Mouse (Mus musculus) midbrain, embryonic 13.5 days (tissue): ENCODE measurements around the gene Stat2. TPM values are rescaled to one million over a fixed set of nuclear protein-coding genes. Genes with fewer than 3 reads are reported as not detected.
"Not testable (repeated sequence)": the region's sequence is repeated elsewhere in the genome, so short reads cannot be mapped to it uniquely, and the experiment has no call there.

ENCODE experiments used
- ATAC-seq: fragments of 200-750 bp; cut with Nextera tagmentation; 2 replicates; pipeline ENCODE4 v1.8.0; 2017; ENCODE audit warnings: mild to moderate bottlenecking, moderate TSS enrichment, moderate library complexity
- H3K27ac ChIP-seq: fragments of 300-500 bp; sonication (generic); 2 replicates; pipeline ENCODE4 v1.5.1; 2015; ENCODE audit warnings: inconsistent platforms, mild to moderate bottlenecking, moderate library complexity
- H3K27me3 ChIP-seq: fragments of 300-500 bp; sonication (generic); 2 replicates; pipeline ENCODE4 v1.6.1; 2015; ENCODE audit warnings: mild to moderate bottlenecking, inconsistent platforms
- H3K36me3 ChIP-seq: fragments of 300-500 bp; sonication (generic); 2 replicates; pipeline ENCODE4 v1.6.1; 2015; ENCODE audit warnings: mild to moderate bottlenecking, inconsistent platforms
- H3K4me1 ChIP-seq: fragments of 300-500 bp; sonication (generic); replicated peaks from 2 replicates; pipeline ENCODE4 v1.6.1; 2015; ENCODE audit warnings: inconsistent platforms
- H3K4me2 ChIP-seq: fragments of 300-500 bp; sonication (generic); replicated peaks from 2 replicates; pipeline ENCODE4 v1.6.1; 2015; ENCODE audit warnings: moderate library complexity, mild to moderate bottlenecking, inconsistent platforms
- H3K4me3 ChIP-seq: fragments of 300-500 bp; sonication (generic); replicated peaks from 2 replicates; pipeline ENCODE4 v1.5.1; 2015; ENCODE audit warnings: mild to moderate bottlenecking, inconsistent platforms
- H3K9ac ChIP-seq: fragments of 300-500 bp; sonication (generic); replicated peaks from 2 replicates; pipeline ENCODE4 v1.6.1; 2015; ENCODE audit warnings: mild to moderate bottlenecking, inconsistent platforms
- H3K9me3 ChIP-seq: fragments of 300-500 bp; sonication (generic); 2 replicates; pipeline ENCODE4 v1.6.1; 2016; ENCODE audit warnings: mild to moderate bottlenecking, inconsistent platforms
- WGBS: fragments of 180-500 bp; shearing (Covaris S2); methylation state at CpG from one replicate; pipeline ENCODE4 v1.1.7; 2015; 5-methylcytosine and 5-hydroxymethylcytosine counted together
- polyA plus RNA-seq: library from polyadenylated mRNA; unstranded; fragments of >200 nt; fragmentation: Nextera tagmentation; extraction: Ambion mirVana; gene quantifications from 2 replicates; pipeline ENCODE4 v1.2.1, GENCODE M21; 2015

Stat2 gene
- polyA plus RNA-seq, 1 experiment from 2014 or later, result 20.0 TPM

DNA sequence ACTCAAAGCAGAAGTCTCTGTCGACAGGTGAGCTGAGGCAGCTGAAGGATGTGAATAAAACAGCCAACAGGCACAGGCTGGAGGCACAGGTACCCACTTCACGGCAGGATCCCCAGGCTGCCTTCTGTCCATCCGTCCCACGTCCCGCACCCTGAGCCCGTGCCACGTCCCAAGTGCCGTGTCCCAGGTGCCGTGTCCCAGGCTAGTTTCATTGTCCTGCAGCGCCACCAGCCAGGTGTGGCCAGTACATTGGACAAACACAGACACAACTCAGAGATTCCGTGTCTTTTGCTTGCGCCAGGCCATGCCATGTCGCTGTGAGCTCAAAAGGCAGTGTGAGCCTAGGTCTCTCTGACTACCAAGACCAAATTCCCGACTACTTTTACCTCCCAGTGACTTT is 11.3 kb downstream of the Stat2 start:
- H3K27me3 ChIP-seq, result no peaks in the 10 kb centered on the region
- no peak overlapping the region for H3K9ac ChIP-seq
- no peak overlapping the region for H3K4me3 ChIP-seq
- WGBS, result 96% methylated on average over 14 of the region's 14 CpGs
- no peaks in the 10 kb centered on the region for H3K4me1 ChIP-seq
- H3K27ac ChIP-seq, result no peak overlapping the region
- no peak overlapping the region for H3K4me2 ChIP-seq
- no peaks in the 10 kb centered on the region for H3K9me3 ChIP-seq
- no peak for ATAC-seq
- peaks cover 78% of the 10 kb centered on the region for H3K36me3 ChIP-seq

DNA sequence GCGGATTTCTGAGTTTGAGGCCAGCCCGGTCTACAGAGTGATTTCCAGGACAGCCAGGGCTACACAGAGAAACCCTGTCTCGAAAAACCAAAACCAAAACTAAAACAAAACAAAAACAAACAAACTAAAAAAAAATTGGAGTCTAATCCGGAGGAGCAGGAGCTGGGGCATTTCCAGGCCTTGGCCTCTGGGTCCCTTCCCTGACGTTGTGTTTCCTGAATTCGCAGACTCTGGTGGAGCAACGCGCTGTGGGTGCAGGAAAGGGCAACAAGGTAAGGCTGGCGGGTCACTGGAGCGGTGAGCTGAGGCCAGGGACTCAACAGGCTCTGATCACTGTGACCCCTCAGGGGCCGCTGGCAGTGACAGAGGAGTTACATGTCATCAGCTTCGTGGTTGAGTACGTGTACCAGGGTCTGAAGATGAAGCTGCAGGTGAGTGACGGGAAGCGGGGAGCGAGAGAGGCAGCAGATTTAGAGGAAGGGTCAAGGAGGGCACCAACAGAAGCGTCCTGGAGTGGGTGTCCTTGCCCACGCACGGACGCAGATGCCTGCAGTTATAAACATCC is 12.6 kb downstream of the Stat2 start:
- Histone ChIP-seq H3K4me1 (no peaks in the 10 kb centered on the region), H3K36me3 (peaks cover 74% of the 10 kb centered on the region), H3K9me3 (no peaks in the 10 kb centered on the region), H3K4me3 (no peak overlapping the region), H3K4me2 (no peak overlapping the region), H3K27me3 (no peaks in the 10 kb centered on the region), H3K27ac (no peak overlapping the region), H3K9ac (no peak overlapping the region)
- no peak for ATAC-seq
- 90% methylated on average over 20 of the region's 20 CpGs for WGBS

GRCm38 (mm10) chr10:128283604-128284579 is 13.5 kb downstream of the Stat2 start:
- peak; percentile 70 for ATAC-seq

GRCm38 (mm10) chr10:128290594-128290993 is 20.2 kb downstream of the Stat2 start:
- H3K4me2 ChIP-seq, ATAC-seq, H3K4me1 ChIP-seq, H3K4me3 ChIP-seq, H3K27ac ChIP-seq, H3K27me3 ChIP-seq, H3K9me3 ChIP-seq, H3K9ac ChIP-seq: not testable (repeated sequence)
- H3K36me3 ChIP-seq, result peaks cover 53% of the 10 kb centered on the region
- 65% methylated on average over 1 of the region's 1 CpGs for WGBS

More at GRCm38 (mm10) chr10:128283604-128284579, 13.5 kb downstream of the Stat2 start:
- Histone ChIP-seq H3K36me3 (peaks cover 73% of the 10 kb centered on the region), H3K4me3 (no peak overlapping the region), H3K9me3 (no peaks in the 10 kb centered on the region), H3K27ac (no peak overlapping the region), H3K4me2 (no peak overlapping the region), H3K4me1 (no peaks in the 10 kb centered on the region), H3K9ac (no peak overlapping the region; the same call in 1 of the 2 replicates), H3K27me3 (no peaks in the 10 kb centered on the region)
- WGBS, result 63% methylated on average over 31 of the region's 31 CpGs

DNA sequence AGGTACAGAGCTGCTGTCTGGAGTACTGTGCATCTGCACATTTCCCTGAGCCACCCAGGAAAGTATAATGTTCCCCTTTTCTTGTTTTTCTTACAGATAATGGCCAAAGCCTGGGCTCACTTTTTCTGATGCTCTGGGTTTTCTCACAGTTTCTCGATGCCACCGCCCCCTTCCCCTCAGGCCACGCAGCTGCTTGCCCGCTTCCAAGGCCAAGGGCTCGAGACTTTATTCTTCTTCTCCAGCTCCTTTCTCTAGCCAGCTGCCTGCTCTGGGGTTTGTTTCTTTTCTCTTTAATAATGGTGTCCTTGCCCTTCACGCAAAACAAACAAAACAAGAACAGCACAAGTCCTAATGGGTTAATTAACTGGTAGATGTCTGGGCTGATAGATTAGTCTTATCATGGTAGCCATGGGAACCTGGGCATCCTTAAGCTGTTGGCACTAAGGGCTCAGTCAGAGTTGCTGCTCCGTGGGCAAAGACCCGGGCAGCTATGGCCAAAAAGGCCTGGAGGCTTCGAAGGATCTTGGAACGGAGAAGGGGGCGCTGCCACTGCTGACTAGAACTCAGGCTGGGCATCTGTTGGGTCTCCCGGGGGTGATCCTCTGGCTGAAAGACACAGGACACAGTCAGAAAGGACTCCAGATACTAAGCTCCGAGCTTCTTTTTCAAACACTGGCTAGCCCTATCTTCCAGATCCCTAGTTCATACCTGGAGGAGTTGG is 26.2 kb downstream of the Stat2 start:
- 71% methylated on average over 13 of the region's 13 CpGs for WGBS
- no peak overlapping the region for H3K27ac ChIP-seq

DNA sequence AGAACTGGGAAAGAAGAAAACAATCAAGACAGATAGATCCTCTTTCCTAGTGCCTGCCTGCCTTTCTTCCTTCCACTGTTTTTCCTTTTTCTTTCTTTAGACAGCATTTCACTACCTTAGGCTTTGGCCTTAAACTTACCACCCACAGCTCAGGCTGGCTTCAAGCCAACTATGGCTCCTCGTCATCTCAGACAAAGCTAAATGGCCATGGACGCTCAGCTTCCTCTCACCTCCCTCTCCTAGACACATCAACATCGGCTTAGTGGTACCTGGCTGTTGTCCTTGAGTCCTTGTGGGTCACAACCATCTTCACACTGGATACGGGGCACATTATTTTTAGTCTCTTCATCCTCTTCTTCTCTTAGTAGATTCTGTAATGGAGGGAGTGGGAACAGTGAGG is 26.9 kb downstream of the Stat2 start:
- WGBS, result 81% methylated on average over 4 of the region's 4 CpGs
- Histone ChIP-seq H3K27me3 (no peaks in the 10 kb centered on the region), H3K4me1 (peaks cover 7% of the 10 kb centered on the region), H3K36me3 (peaks cover 9% of the 10 kb centered on the region), H3K4me2 (no peak overlapping the region), H3K4me3 (no peak overlapping the region), H3K27ac (no peak overlapping the region), H3K9ac (no peak overlapping the region), H3K9me3 (no peaks in the 10 kb centered on the region)
- ATAC-seq, result no peak

More for the DNA sequence above, 26.2 kb downstream of the Stat2 start:
- no peak overlapping the region for H3K4me3 ChIP-seq
- 0 out of 2 replicates have a peak, but pooled peaks cover 5% of the 10 kb centered on the region for H3K4me1 ChIP-seq
- ATAC-seq, result no peak
- no peaks in the 10 kb centered on the region for H3K27me3 ChIP-seq
- no peaks in the 10 kb centered on the region for H3K9me3 ChIP-seq
- peaks cover 14% of the 10 kb centered on the region for H3K36me3 ChIP-seq
- no peak overlapping the region for H3K9ac ChIP-seq
- H3K4me2 ChIP-seq, result no peak overlapping the region

DNA sequence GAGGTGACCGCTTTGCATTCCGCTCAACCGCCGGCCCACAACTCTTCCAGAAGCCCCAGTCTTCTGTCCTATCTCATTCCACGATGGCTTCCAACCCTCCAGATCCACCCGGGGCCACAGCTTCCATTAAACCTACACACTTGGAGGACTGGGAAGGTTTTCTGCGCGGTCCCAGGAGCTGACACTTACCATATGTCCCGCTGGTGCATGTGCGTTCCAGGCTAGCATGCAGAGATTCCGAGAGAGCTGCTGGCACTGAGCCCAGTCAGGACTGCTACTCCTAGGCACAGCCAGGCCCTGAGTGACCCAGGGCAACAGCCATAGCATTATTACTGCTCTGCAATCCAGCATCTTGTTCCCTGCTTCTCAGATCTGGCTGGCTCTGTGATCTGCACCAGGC is 27.3 kb downstream of the Stat2 start:
- H3K27me3 ChIP-seq, result no peaks in the 10 kb centered on the region
- no peak overlapping the region for H3K27ac ChIP-seq
- no peak overlapping the region for H3K4me2 ChIP-seq
- H3K9me3 ChIP-seq, result no peaks in the 10 kb centered on the region
- H3K9ac ChIP-seq, result 0 out of 2 replicates have a peak overlapping the region, but pooled peaks have one; percentile 14
- H3K36me3 ChIP-seq, result peaks cover 5% of the 10 kb centered on the region; the same call in 1 of the 2 replicates
- H3K4me1 ChIP-seq, result peaks cover 11% of the 10 kb centered on the region
- 83% methylated on average over 11 of the region's 11 CpGs for WGBS
- ATAC-seq, result no peak
- no peak overlapping the region for H3K4me3 ChIP-seq

DNA sequence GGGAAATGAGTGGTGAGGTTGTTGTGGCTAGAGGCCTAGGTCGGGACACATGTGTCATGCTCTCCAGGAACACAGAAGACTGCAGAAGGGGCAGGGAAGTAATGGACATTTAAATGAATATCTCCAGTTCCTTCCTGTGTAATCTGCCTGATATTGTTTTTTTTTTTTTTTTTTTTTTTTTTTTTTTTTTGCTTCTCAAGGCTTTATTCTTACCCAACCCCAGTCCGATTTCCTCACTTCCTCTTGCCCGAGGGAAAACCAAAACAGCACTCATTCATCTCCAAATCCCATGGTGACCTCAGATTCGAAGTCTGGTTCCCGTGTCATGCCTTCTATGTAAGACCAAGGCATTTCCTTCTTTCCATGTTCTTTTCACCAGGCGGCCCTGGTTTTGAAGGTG is 27.9 kb downstream of the Stat2 start:
- H3K4me3 ChIP-seq, result no peak overlapping the region
- no peaks in the 10 kb centered on the region for H3K9me3 ChIP-seq
- peaks cover 12% of the 10 kb centered on the region for H3K4me1 ChIP-seq
- H3K27ac ChIP-seq, result no peak overlapping the region
- H3K4me2 ChIP-seq, result no peak overlapping the region
- no peak for ATAC-seq
- WGBS, result 78% methylated on average over 6 of the region's 6 CpGs
- no peaks in the 10 kb centered on the region for H3K27me3 ChIP-seq
- H3K9ac ChIP-seq, result 0 out of 2 replicates have a peak overlapping the region, but pooled peaks have one; percentile 14
- no peaks in the 10 kb centered on the region for H3K36me3 ChIP-seq

GRCm38 (mm10) chr10:128298702-128299171 is 28.4 kb downstream of the Stat2 start, which contains the start of gene Il23a:
Il23a (minus strand) TSS chr10:128298752.
- Histone ChIP-seq H3K9ac (0 out of 2 replicates have a peak within 1 kb of the TSS, but pooled peaks have one; percentile 14), H3K27me3 (no peaks in the 10 kb centered on the region), H3K4me2 (no peak within 1 kb of the TSS), H3K4me3 (no peak within 1 kb of the TSS), H3K36me3 (no peaks in the 10 kb centered on the region), H3K9me3 (no peaks in the 10 kb centered on the region), H3K4me1 (peaks cover 14% of the 10 kb centered on the region), H3K27ac (no peak within 1 kb of the TSS)
- WGBS, result 88% methylated on average over 11 of the region's 11 CpGs
- ATAC-seq, result no peak

DNA sequence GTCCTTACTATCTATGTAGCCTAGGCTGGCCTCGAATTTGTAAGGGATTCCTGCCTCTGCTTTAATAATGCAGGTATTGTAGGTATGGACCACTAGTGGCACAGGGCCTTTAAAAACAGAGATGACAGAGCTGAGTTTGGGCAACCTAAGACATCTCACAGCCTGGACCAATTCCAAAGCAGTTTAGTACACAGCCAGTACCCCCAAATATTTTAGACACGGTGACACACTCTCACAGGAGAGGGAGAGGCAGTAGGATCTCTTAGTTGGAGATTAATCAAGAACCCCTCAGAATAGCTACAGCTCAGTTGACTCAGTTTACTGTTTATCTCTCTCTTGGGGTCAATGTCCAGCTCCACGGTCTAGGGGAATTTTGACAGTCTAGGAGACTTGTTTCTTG is 32.0 kb downstream of the Stat2 start:
- Histone ChIP-seq H3K4me3 (peak overlapping the region; percentile 59), H3K4me1 (peaks cover 21% of the 10 kb centered on the region), H3K27me3 (no peaks in the 10 kb centered on the region), H3K4me2 (peak overlapping the region; percentile 74), H3K36me3 (no peaks in the 10 kb centered on the region), H3K27ac (peak overlapping the region; percentile 95), H3K9ac (peak overlapping the region; percentile 85), H3K9me3 (no peaks in the 10 kb centered on the region)
- ATAC-seq, result no peak
- WGBS, result 44% methylated on average over 3 of the region's 3 CpGs

DNA sequence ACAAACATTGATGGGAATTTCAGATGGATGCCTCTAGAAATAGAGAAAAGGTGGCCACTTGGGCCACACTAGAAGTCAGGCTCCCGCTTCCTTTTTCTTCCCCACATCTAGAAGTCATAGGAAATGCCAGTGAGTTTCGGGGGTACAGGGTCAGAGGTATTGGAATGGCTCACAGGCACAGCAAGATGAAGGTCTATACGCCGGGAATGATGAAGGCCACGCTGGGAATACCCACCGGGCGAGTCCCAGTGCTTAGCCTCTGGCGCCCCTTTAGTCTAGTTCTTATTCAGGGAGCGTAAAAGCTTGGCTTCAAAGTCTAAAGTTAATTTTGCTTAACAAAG is 32.4 kb downstream of the Stat2 start:
- Histone ChIP-seq H3K4me2 (peak overlapping the region; percentile 74), H3K4me3 (peak overlapping the region; percentile 59), H3K9me3 (no peaks in the 10 kb centered on the region), H3K9ac (peak overlapping the region; percentile 85), H3K27me3 (no peaks in the 10 kb centered on the region), H3K4me1 (peaks cover 21% of the 10 kb centered on the region), H3K36me3 (no peaks in the 10 kb centered on the region), H3K27ac (peak overlapping the region; percentile 95)
- under 1% methylated on average over 9 of the region's 9 CpGs for WGBS
- peak; percentile 59 for ATAC-seq
